Mouse (Mus musculus) WW6 (cell line): ENCODE measurements around the gene Arhgap4.

Experiments
- DNase-seq: peaks from one replicate; pipeline ENCODE4 v3.0.0-alpha.2; 2013; ENCODE audit warnings: low read depth, low spot score

Arhgap4 gene

DNA sequence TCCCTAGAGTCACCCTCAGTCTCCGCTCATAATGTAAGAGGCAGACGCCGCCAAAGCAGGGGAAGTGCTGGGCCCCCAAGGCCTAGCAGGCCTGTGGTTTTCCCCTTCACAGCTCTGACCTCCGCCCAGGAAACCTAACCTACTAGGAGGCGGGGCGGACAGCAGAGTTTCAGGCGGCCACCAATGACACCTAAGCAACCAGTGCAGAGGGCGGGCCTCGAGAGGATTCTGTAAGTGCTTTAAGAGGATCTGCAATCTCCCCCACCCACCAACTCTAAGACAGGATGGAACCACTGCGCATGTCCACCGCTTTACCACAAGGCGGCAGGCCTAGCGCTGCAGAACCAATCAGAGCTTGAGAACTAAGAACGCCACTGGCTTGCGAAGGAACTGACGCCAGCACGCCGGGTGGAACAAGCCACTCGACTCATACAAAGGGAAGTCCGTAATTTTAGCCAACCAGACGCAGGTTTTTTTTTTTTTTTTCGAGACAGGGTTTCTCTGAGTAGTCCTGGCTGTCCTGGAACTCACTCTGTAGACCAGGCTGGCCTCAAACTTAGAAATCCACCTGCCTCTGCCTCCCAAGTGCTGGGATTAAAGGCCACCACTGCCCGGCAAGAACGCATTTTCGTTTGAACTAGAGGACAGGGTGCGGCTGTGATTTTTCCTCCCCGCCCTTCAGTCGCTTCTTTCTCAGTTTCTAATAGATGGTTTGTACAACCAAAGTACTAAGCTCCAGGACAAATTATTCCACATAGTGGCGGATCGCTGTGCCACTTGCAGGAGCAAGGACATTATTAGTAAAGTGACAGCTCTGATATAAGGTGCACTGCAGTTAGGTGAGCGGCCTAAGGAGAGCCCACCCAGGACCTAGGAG, 6.6 kb downstream of the Arhgap4 start:
- peak; percentile 86 for DNase-seq

DNA sequence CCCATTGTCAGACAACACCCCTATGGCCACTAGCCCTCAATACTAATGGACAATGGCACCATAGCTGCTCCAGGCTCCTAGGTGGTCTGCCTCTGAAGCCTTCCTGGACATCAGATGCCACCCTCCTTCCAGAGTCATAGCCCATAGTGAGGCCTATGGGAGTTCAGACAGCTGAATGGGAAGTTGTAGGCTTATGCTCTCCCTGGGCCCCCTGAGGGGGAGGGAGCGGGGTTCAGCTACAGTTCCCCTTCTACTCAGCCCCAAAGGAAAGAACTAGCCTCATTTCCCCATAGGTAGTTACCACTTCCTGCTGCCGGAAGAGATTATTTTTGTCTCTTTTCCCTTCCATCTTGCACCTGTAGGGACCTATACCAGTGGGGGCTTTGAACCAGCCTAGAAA, 10.1 kb downstream of the Arhgap4 start:
- no peak for DNase-seq

DNA sequence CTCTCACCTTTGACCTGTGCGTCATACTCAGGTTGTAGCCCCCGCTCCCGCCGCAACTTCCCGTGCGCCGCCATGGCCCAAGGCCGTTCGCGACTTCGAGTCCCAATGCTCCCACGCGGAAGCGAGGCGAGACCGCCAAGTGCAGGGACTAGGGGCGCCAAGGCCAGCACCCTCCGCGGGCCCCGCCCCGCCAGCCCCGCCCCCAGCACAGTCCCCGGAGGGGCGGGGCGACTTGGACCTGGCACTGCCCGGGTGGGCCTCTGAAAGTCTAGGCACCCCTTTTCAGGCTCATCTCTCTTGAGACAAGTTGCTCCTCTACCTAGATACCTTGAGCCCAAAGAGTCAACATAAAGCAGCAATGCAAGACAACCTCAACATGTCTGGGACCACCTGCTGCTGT, 10.5 kb downstream of the Arhgap4 start:
- no peak for DNase-seq

DNA sequence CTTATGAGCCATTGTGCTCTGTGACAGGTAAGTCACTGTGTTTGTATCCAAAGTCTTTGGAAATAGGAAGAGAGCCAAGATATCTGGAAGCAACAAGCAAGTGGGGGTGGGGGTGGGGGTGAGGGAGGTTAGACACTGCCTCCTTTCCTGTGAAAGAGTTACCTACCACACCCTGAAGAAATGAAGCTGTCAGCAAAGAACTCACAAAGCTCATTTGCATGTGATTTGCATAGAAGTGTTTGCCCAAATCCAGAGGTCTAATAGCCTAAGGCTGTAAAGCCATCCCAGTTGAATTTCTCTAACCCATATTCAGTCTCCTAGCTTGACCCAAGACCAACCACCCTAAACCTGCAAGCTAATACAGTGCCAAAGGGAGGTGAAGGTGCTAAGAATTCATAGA, 11.2 kb downstream of the Arhgap4 start:
- DNase-seq: no peak

DNA sequence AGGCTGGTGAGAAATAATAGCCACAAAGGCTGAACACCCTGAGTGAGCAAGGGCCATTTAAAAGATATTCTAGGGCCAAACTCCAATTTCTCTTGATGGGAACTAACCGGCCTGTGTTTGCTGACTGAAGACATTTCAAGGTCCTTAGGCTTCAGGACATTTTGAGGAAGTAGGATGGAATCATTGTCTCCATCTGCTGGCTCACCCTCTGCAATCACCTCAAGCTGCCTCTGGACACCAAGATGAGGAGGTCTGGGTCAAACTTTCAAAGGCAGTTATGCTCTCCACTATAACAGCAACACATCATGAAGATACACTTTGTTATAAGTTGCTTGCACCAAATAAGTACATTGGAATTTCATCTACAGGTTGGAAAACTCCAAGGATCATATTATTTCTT, 11.6 kb downstream of the Arhgap4 start:
- no peak for DNase-seq

DNA sequence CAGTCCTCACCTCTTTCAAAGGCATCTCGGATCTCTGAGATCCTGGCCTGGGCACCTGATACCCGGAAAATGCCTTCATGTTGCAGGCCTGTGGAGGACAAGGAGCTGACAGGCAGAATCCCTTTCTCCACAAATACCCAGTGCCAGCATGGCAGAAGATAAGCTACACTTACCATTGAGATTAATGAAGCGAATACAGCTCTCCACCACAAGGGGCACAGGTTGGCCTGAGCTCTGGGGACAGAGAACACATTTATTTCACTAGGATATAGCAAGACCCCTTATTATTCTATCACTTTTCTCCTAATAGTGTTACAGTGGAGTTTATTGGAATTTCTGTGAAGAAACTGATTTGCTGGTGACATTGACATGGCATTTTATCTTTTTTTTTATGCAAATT, 23.7 kb downstream of the Arhgap4 start:
- no peak for DNase-seq

DNA sequence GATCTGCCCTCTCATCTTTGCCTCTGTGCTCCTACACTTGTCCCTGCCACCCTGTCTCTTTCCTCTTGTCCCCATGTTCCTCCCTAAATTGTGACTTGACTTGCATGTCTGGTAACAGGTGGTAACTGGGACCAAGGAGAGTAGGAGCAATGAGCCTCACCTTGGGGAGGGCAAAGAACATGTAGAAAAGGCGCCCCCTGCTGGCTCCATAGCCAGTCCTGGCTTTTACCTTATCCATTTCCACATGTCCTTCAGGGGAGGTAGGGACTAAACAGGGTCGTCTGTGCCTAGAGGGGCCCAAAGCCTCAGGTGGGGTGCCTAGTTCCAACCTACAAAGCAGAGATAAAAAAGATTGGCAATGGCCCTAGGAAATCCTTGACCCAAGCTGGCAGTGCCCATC, 26.0 kb downstream of the Arhgap4 start, which contains the start of gene L1cam:
L1cam (minus strand) TSS at position 387 of the 400 bp plus-strand sequence.
- no peak for DNase-seq

DNA sequence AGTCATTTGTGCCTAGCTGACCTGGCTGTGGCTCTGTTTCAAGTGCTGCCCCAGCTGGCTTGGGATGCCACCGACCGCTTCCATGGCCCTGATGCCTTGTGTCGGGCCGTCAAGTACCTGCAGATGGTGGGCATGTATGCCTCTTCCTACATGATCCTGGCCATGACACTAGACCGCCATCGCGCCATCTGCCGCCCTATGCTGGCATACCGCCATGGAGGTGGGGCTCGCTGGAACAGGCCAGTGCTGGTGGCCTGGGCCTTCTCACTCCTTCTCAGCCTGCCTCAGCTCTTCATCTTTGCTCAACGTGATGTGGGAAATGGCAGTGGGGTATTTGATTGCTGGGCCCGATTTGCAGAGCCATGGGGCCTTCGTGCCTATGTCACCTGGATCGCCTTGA, 28.8 kb downstream of the Arhgap4 start:
- no peak for DNase-seq

DNA sequence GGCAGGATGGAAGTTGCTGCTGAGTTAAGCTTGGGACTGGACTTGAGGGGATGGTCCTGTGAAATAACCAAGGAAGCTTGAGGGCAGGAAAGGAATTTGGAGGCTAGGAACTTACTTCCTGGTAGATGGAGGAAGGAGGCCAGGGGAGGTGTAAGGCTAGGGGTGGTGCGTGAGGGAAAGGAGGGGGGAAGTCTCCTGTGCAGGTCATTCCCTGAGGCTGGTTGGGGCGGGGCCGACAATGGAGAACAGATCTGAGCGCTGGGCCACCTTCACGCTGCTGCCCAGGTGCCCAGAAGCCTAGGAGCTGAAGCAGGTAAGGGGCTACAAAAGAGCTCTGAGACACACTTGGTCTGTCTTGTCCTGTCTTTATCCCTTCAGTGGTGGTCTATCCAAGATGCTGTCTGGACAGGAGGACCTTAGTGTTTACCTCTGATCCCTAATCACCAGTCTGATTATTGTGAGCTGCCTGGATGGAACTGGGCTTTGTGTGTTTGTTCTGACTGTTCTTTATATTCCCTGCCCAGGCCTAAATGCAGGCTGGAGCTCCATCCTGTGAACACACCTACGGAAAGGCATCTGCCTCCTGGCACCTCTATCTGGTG, 30.0 kb downstream of the Arhgap4 start, which contains the start of gene Avpr2:
Avpr2 (plus strand) TSS at position 552 of the 602 bp plus-strand sequence.
- no peak for DNase-seq

DNA sequence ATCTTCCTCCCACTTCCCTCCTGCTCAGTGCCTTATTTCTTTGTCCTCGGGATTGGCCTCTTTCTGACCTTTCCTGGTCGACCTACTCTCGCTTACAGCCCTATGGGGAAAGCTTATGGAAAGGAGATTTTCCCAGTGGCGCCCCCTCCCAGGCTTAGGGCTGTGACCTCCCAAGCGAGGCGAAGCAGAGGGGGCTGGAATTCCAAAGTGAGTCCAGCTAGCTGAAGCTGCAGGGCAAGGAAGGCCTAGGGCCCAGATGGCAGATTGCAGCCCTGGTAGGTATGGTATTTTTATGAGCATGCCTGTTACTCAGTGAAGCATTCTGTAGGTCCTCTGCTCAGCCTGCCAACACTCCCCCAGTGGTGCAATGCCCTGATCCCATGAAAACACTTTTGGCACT, 40.2 kb downstream of the Arhgap4 start:
- no peak for DNase-seq

DNA sequence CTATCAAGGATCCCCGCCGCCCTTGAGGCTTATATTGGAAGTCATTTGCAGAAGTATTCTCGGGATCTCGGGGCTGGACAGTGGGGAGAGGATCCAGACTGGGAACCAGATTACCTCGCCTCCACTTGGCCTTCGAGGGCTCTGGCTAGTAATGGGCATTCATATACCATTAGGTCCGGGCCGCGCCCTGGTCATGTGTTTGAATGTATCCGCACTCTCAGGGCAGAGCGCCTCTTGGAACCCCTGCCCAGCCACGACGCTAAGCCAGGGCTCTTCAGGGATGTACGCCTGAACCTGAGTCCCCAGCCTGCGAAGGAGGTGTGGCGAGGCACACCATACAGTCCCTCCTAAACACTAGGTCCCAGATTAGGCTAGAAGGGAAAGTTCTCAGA, 40.6 kb downstream of the Arhgap4 start:
- DNase-seq: no peak

DNA sequence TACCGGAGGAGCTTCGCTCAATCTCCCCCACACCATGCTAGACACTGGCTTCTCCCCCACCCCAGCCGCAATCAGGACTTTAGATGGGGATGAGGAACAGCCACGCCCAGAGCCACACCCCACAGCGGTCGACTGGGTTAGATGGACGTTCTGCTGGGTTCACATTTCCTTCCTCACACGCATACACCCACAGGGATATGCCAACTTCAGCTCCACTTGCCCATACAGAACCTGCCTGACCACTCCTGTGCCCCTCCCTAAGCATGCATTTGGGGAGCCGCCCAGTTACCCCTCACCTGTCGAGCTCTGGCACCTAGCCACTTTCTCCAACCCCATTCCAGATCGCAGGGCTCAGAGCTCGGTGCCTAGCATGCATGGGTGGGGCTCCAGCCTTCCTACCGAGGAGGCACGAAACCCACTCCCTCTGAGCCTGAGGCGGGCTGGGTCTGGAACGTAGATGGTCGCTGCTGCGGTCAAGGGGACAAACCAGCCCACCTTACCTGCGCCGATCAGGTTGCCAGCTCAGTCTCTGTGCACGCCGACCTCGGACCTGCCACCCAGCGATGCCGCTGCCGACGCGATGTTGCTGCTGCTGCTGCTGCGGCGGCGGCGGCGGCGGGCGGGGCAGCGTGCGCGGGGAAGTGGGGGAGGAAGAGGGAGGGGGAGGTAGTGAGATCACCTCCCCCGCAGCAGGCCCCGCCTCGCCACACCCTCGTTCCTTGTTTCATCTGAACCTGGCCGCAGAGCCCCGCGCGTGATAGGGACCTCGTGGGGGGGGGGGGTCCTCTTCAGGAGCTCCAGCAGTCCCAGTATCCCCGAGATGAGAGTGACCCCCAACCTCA, 41.3 kb downstream of the Arhgap4 start:
- no peak for DNase-seq

DNA sequence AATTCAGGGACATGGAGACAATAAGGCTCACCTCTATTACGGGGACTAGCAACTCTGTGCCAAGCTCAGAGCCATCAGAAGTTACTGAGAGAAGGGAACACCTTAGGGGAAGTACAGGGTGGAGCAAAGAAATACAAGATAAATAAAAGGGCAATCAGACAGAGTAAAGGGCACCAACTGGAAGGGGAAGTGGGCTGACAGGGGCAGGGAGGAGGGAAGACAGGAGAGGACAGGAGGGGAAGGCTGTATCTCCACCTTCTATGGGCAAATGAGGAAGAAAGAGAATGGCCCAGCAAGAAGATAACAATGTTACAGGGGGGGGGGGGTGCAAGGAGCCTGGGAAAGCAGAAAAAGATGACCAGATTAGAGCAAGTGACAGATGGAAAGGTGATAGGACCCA, 44.7 kb downstream of the Arhgap4 start:
- no peak for DNase-seq

DNA sequence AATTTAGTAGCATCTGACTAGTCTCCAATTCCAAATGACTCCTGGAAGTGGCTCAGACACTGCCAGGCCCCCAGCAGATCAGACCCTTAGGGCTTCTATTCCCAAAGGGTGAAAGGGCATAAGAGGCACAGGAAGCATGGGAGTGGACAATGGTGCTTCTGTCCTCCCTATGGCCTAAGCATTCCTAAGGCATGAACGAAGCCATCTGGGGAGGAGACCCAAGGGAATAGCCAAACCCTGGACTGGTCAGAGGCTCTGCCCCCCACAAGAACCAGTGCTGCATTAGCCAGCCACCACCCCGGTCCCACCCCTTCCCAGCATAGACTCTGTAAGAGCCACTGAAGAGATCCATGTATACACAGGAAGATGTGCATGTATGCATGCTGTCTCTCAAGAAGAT, 45.8 kb downstream of the Arhgap4 start:
- DNase-seq: no peak

DNA sequence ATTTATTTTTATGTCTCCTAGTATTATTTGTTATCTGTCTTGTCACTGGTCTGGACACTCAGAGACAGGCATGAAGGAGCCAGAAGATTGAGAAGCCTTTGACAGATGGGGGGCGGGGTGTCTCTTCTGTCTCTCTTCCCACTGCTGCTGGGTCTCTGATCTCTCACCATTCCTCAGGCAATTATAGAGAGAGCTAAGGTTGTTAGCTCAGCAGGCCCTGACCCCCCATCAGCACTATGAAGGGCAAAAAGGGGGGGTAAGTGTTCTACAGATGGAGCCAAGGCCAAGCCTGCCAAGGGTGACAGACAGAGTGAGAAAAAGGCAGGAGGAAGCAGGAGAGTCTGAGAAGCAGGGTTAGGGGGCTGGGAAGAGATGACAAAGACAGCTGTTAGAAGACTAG, 49.7 kb downstream of the Arhgap4 start:
- DNase-seq: no peak

DNA sequence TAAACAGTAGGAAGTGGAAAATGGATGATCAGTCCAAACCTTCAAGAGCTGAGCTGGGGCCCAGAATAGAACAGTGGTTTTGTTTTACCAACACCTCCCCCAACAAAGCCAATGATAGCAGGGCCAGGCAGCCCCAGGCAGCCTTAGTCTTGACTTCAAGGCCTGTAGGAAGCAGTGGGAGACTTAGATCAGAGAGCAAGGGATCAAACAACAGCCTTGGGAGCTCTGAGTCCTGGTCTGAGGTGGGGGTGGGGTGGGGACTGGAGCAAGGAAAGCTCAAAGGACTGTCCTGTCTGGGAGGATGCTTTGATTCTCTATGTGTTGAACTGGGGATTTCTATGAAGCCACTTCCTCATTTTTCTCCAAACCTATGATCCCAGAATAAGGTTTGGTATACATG, 50.2 kb downstream of the Arhgap4 start:
- no peak for DNase-seq

DNA sequence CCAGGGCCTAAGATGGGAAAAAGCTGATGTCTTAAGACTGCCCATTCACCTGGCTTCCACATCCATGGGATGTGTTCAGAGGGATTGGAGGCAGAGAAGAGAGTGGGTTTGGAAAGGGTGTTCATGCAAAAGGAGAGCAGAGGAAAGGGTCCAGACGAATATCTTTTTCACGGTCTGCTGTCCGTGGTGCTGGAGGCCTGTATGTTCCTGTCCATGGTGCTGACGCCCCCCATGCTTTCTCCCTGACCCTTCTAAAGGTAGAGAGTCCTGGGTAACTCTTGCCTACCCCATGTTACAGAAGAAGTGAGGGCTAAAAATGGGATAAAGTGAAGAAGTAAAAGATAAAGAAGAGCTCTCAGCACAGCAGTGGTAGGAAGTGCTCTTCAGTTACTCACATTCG, 52.3 kb downstream of the Arhgap4 start:
- DNase-seq: no peak

DNA sequence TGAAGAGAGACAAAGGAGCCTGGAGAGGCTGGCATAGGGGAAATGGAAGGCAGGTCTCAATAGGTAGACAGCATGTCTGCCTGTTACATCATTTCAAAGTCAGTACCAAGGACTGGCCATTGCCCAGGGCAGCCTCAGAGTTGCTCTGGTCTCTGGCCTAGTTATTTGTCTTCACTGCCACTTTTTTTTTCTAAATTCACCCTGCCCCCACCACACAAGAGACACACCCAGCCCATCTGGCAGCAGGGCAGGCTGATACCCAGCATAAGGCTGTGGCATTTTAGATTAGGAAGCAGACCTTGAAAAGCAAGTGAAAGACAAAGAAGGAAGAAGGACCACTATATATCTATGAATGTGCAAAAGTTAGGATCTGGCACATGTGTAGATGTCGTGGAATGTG, 53.8 kb downstream of the Arhgap4 start:
- no peak for DNase-seq

DNA sequence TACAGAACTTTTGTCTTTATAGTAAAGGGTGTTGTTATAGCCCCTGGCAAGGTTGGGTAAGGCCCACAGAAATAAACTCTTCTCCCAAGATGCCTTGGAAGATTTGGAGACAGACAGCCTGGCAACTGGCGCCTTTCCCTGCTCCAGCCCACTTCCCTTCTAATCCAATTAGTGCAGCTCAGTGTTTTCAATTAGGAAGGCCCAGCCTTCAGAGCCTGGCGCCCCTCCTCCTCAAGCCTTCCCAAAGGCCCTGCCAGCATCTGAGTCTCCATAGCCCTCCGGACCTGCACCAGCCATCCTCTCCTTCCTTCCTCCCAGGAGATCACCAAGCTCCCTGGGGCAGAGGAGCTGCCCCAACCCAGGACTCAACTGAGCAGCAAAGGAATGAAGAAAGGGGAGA, 54.4 kb downstream of the Arhgap4 start:
- DNase-seq: no peak

DNA sequence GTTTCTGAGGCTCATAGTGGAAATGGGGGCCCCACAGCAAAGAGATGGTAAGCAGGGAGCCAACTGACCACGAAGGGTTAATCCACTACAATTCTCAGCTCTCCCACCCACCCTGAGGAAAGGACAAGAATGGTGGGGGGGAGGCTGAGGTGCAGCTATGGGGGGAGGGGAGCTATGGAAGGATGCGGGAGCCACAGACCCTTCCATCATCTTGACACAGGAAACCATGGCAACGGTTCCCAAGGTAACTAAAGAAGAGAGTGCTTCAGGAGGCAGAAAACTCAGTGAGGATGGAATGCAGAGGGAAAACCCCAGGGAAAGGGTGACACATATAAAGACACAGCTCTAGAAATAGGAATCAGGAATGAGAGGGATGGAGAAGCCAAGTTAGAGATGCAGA, 57.0 kb downstream of the Arhgap4 start:
- DNase-seq: no peak

DNA sequence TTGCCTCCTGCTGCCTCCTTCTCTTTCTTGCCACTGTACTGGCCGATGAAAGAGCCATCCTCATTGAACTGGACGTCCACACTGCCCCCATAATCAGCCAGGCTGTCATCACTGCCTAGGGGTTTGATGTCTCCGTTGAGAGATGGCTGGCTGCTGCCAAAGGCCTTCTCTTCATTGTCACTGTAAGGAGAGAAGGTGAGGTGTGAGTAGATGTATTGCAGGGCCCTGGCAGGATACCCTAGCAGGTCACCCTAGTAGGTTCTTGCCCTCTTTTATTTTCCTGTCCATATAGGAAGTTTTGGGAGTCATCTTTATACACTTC, 66.6 kb downstream of the Arhgap4 start:
- no peak for DNase-seq

DNA sequence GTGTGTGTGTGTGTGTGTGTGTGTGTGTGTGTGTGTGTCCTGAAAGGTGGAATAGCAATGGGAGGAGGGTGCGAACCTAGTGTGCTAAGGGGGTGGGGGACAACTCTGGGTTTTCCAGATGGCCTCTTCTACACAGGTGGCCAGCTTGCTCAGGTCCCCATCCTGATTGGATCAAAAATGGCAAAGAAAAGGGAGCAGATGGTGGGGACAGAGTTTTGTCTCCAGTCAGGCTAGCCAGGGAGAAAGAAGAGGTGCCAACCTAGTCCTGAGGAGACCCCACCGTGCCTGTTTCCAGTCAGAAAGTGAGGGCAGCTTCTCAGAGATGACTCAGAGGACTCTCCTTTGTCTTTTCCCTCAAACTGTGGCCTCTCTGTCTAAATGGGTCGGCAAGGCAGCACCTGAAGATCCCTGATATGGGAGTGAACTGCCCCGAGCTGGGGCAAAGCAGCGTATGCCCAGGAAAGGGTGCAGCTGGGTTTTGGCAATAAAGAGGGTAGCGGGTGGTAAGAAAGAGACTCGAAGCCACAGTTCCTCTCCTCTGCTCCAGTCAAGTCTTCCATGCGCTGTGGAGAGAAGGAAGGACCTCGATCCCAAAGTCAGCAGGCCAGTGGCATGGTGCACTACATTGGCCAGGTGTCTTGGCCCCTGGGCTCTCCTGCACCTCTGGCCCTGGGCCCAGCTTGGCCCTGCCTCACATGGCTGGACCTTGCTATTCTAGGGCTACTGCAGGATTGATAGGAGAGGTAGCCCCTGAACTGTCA, 67.2 kb downstream of the Arhgap4 start:
- no peak for DNase-seq
